In genomic region chr1:171470371-171470871, GRCm38 (mm10) we compare ENCODE assay signal across 8 mouse cellular contexts. TPM values are rescaled to one million over a fixed set of nuclear protein-coding genes. Genes with fewer than 3 reads are reported as not detected.
DNase-seq lines count a peak whose midpoint lies in the region; ATAC-seq and TF ChIP-seq lines count a peak whose summit lies in the region.

No protein-coding gene starts in this region.

- H3K36me3 ChIP-seq in heart, embryonic 10.5 days: no peaks in the 10 kb centered on the region
- no peaks in the 10 kb centered on the region for H3K36me3 ChIP-seq in lung, postnatal 0 days (ENCODE audit: insufficient read depth, low read length)
- H3K36me3 ChIP-seq in spleen, adult 2 months (ENCODE audit: control insufficient read depth, insufficient read depth, low read length): no peaks in the 10 kb centered on the region

- intact Hi-C loops in heart, postnatal 25 days (cut with DNase I): loop anchor here (2.0 to 10.0 kb wide), 3 partner anchors 33 to 356 kb away; partner anchors contain the start of genes Cfap126, F11r and Usf1

- peaks cover 14% of the 10 kb centered on the region for H3K4me1 ChIP-seq in heart, embryonic 10.5 days
- H3K4me1 ChIP-seq in lung, postnatal 0 days (ENCODE audit: insufficient read depth, low read depth, low read length): 0 out of 2 replicates have a peak, but pooled peaks cover 2% of the 10 kb centered on the region
- H3K4me1 ChIP-seq in spleen, adult 2 months (ENCODE audit: control insufficient read depth, insufficient read depth, insufficient read length): no peaks in the 10 kb centered on the region; the same call in 1 of the 2 replicates

- no peaks in the 10 kb centered on the region for H3K9me3 ChIP-seq in heart, embryonic 10.5 days
- no peaks in the 10 kb centered on the region for H3K9me3 ChIP-seq in lung, postnatal 0 days (ENCODE audit: low read length)

- H3K9ac ChIP-seq in lung, postnatal 0 days (replicated peaks; ENCODE audit: low read depth): no peak overlapping the region

- no peak overlapping the region for H3K27ac ChIP-seq in heart, embryonic 10.5 days
- peak overlapping the region; percentile 85; the same call in 1 of the 2 replicates for H3K27ac ChIP-seq in lung, postnatal 0 days (ENCODE audit: low read length)
- H3K27ac ChIP-seq in spleen, adult 2 months (ENCODE audit: insufficient read depth, low read length): no peak overlapping the region

- no peaks in the 10 kb centered on the region for H3K27me3 ChIP-seq in heart, embryonic 10.5 days (ENCODE audit: insufficient read depth, poor library complexity, severe bottlenecking)
- H3K27me3 ChIP-seq in lung, postnatal 0 days (replicated peaks; ENCODE audit: insufficient read depth, low read length): no peaks in the 10 kb centered on the region
- H3K27me3 ChIP-seq in spleen, adult 2 months (ENCODE audit: control insufficient read depth, insufficient read depth, low read length): no peaks in the 10 kb centered on the region

- peak; percentile 87 for TF ChIP-seq EP300 in lung, postnatal 0 days (IDR thresholded peaks at IDR 0.05)

- H3K4me2 ChIP-seq in lung, postnatal 0 days (replicated peaks; ENCODE audit: low read depth, low read length): 0 out of 2 replicates have a peak overlapping the region, but pooled peaks have one; percentile 21

- TF ChIP-seq CTCF in lung, postnatal 0 days (IDR thresholded peaks at IDR 0.05): peak; percentile 87
- TF ChIP-seq CTCF in spleen, adult 2 months (IDR thresholded peaks at IDR 0.05; ENCODE audit: extremely low read depth, insufficient read depth, insufficient read length, insufficient replicate concordance): peak; percentile 44; the same call in 1 of the 2 replicates

- peak overlapping the region; percentile 33 for H3K4me3 ChIP-seq in heart, embryonic 10.5 days
- H3K4me3 ChIP-seq in lung, postnatal 0 days (ENCODE audit: low read depth, low read length): no peak overlapping the region
- H3K4me3 ChIP-seq in spleen, adult 2 months (ENCODE audit: extremely low read depth, insufficient read depth, insufficient read length): no peak overlapping the region

- WGBS in heart, embryonic 10.5 days: 33% methylated on average over 7 of the region's 7 CpGs
- 19% methylated on average over 7 of the region's 7 CpGs for WGBS in lung, postnatal 0 days
- WGBS in spleen, adult 2 months: 24% methylated on average over 7 of the region's 7 CpGs

- peak; percentile 83 for ATAC-seq in lung, postnatal 0 days

- peak; percentile 86 for DNase-seq in heart, adult 11 months
- DNase-seq in heart, postnatal 25 days (ENCODE audit: low spot score): no peak
- DNase-seq in NIH3T3 (ENCODE audit: low read depth): peak; percentile 96
- peak; percentile 67 to 72 for DNase-seq in cerebellum, postnatal 14 days
- no peak for DNase-seq in heart, embryonic 10.5 days (ENCODE audit: low spot score)
- DNase-seq in kidney, postnatal 14 days: peak; percentile 73
- DNase-seq in lung, postnatal 0 days (ENCODE audit: low spot score): peak; percentile 93
- DNase-seq in spleen, adult 2 months (ENCODE audit: low read depth in 1 of 2, low spot score in 2 of 2): peak; percentile 52 to 55

- TF ChIP-seq POLR2A in spleen, adult 2 months (IDR thresholded peaks at IDR 0.05; ENCODE audit: low read depth, low read length): no peak

RNA-seq across cellular contexts. Expression of gene Alyref2, which starts 32.9 kb away (rescaled TPM):
- total RNA-seq in heart, postnatal 25 days (2021): 1 to 10 TPM; 2.4 to 3.3 TPM
- polyA plus RNA-seq in heart, embryonic 10.5 days (2016; fragmentation: Nextera tagmentation; extraction: Ambion mirVana): 10.7 and 10.8 TPM in 2 replicates
- polyA plus RNA-seq in lung, postnatal 0 days (2015; fragmentation: Nextera tagmentation; extraction: Ambion mirVana): 13.7 and 14.8 TPM in 2 replicates
- polyA plus RNA-seq in spleen, adult 2 months (2012; rRNA removed): 5.1 and 6.7 TPM in 2 replicates

RNA-seq across cellular contexts. Expression of gene F11r, which starts 33.1 kb away (rescaled TPM):
- total RNA-seq in heart, postnatal 25 days (2021): 10 to 100 TPM; 37.1 to 38.9 TPM
- polyA plus RNA-seq in heart, embryonic 10.5 days (2016; fragmentation: Nextera tagmentation; extraction: Ambion mirVana): 76.9 and 78.6 TPM in 2 replicates
- polyA plus RNA-seq in lung, postnatal 0 days (2015; fragmentation: Nextera tagmentation; extraction: Ambion mirVana): 177 and 239 TPM in 2 replicates
- polyA plus RNA-seq in spleen, adult 2 months (2012; rRNA removed): 8.8 and 9.6 TPM in 2 replicates

RNA-seq across cellular contexts. Expression of gene Tstd1, which starts 51.7 kb away (rescaled TPM):
- total RNA-seq in heart, postnatal 25 days (2021): 1 to 10 TPM; 1.2 to 1.6 TPM
- polyA plus RNA-seq in heart, embryonic 10.5 days (2016; fragmentation: Nextera tagmentation; extraction: Ambion mirVana): 2.6 and 4.0 TPM in 2 replicates
- polyA plus RNA-seq in lung, postnatal 0 days (2015; fragmentation: Nextera tagmentation; extraction: Ambion mirVana): 7.1 and 7.8 TPM in 2 replicates
- 3.1 and 4.1 TPM in 2 replicates for polyA plus RNA-seq in spleen, adult 2 months (2012; rRNA removed)

RNA-seq across cellular contexts. Expression of gene Usf1, which starts 59.3 kb away (rescaled TPM):
- 10 to 100 TPM; 38.7 to 42.6 TPM for total RNA-seq in heart, postnatal 25 days (2021)
- 65.2 and 70.9 TPM in 2 replicates for polyA plus RNA-seq in heart, embryonic 10.5 days (2016; fragmentation: Nextera tagmentation; extraction: Ambion mirVana)
- polyA plus RNA-seq in lung, postnatal 0 days (2015; fragmentation: Nextera tagmentation; extraction: Ambion mirVana): 66.4 and 67.7 TPM in 2 replicates
- 130 and 132 TPM in 2 replicates for polyA plus RNA-seq in spleen, adult 2 months (2012; rRNA removed)

Comparison
In these comparisons a context has a peak if more than half of its experiments do, and no peak if none do; other contexts are left out.
1. DNase-seq: peak in heart, adult 11 months (single experiment), NIH3T3 (single experiment), cerebellum, postnatal 14 days (2 of 2), kidney, postnatal 14 days (single experiment), lung, postnatal 0 days (single experiment) and spleen, adult 2 months (2 of 2); none in heart, postnatal 25 days (single experiment) and heart, embryonic 10.5 days (single experiment).